Mouse (Mus musculus) erythroblast, embryonic 14.5 days (primary cell): Measurements from ENCODE around the gene Gimap3.

ENCODE experiments used
- GATA1 ChIP-seq: IDR thresholded peaks from 2 replicates; pipeline ENCODE4 v1.6.1; 2012; ENCODE audit warnings: low read length, inconsistent platforms, mixed read lengths
- TAL1 ChIP-seq: IDR thresholded peaks from 3 replicates; pipeline ENCODE4 v1.6.1; 2012; ENCODE audit warnings: low read length, inconsistent platforms, mixed read lengths

GRCm38 (mm10) chr6:48787867-48788266 is 17.2 kb upstream of the Gimap3 start:
- TF ChIP-seq TAL1: no peak
- TF ChIP-seq GATA1: no peak
